Mouse (Mus musculus): ENCODE data around the gene Cnp. TPM values are rescaled to one million over a fixed set of nuclear protein-coding genes. Genes with fewer than 3 reads are reported as not detected.
"Not testable (repeated sequence)": the region's sequence is repeated elsewhere in the genome, so short reads cannot be mapped to it uniquely, and the experiment has no call there.

The Cnp gene
- total RNA-seq, 2 experiments from 2014 or later, result 33.3 to 38.3 TPM

DNA sequence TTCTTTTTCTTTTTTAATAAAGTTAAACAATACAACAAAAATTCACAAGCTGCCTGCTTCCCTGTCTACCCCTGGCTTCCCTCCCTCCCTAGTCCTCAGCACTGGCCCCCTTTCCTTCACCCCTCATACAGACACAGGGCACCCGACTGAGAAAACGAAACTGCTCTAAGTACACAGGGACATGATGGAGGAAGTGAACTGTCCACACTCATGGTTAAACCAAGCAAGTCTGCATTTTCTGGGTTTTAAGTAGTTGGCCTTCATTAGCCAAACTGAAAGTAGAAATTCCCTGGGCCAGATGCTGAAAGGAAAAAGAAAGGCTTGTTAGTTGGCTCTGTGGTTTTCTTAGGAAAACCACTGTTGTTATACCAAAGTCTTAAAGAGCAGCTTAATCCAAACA, 8.1 kb downstream of the Cnp start:
- no peak for DNase-seq (ENCODE audit: low spot score in 2 of 2)

DNA sequence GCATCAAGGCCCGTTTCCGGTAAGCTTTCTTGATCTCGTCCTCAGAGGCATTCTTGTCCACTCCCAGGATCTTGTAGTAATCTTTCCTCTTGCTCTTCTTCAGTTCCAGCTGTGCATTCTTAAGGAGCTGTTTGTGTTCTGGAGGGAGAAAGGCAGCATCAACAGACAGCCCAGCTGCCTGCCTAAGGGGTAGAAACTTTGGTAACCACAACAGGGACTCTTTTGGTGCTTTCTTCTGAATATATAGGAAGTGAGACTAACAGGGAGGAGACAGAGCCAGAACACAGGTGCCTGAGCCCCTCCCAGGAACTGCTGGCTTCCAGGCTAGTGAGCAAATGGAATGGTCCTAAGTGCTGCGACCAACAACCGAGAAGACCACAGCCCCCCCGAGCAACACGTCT, 9.9 kb downstream of the Cnp start:
- DNase-seq (ENCODE audit: low spot score in 2 of 2), result no peak

DNA sequence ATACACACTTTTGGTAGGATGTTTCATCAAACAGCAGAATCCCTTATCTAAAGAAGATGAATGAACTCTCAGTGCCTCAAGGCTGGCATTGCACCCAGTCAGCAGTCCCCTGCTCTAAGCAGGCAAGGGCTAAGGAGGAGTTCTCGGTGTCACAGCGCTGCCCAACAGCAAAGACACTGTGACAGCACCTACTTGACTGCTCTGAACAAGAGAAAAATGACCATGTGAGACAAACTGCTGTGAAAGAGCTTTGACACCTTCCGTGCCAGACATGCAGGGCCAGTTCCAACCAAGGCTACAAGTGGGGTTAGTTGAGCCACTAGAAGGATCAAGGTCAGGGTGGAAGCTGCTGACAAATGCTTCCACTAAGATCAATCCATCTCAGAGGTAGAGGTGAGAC, 10.4 kb downstream of the Cnp start:
- no peak for DNase-seq (ENCODE audit: low spot score in 2 of 2)

DNA sequence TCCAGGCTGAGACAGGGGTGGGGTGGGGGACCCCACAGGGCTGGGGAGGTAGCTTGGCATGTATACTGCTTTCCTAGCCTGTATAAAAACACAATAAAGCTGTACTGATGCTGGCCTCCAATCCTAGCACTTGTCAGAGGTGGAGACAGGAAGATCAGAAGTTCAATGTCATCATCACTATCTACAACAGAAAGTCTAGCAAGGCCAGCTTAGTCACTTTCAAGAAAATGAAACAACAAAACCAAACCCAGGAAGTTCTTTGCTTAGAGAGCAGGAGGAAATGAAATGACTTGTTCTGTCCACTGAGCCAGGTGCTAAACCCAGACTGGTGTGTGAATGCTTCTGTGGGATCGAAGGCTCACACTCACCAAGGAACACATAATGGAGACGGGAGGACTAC, 13.8 kb downstream of the Cnp start:
- no peak for DNase-seq (ENCODE audit: low spot score in 2 of 2)

DNA sequence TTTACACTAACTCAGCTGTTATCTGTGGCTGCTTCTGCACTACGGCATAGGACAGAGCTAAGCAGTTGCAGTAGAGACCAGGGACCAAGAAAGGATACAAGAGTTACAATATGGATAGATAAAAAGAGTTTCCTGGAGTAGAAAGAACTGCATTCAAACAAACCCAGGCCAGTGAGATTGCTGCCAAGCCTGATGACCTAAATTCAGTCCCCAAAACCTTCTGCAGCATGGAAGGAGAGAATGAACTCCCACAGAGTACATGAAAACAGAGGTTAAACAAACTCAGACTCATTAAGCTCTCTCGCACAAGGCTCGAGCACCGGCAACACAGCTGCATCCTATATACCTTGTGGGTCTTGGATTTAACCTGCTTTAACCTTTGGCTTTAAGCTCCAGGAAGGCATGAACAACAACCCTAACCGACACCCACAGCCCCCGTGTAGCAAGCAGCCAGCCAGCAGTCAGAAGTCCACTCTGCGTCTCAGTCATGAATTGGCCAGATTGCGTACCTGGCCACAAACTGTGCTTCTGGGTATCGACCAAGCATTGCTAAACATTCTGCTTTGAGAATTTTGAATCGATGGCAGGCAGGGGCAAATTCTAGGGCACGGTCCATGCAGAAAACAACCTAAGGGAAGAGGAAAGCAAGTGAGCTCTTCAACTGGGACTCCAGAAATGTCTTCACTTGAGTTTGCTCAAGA, 17.8 kb downstream of the Cnp start:
- DNase-seq (ENCODE audit: low spot score in 2 of 2), result no peak

DNA sequence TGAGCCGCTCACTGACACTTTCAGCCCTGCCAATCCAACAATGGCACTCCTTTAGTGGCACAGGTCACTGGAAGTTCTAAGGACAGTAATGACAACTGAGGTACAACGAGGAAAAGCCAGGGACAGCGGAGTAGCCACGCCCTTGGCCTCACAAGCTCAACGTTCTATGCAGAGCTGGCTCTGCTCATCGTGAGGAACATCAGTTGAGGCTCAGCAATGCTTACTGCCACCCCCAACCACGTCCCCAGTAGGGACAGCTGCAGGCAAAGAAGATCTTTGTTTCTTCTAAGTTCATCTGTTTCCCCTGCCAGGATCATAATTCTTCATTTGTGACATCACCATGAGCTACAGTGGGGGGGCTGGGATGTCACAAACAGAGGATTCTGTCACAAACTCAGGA, 19.9 kb downstream of the Cnp start:
- DNase-seq (ENCODE audit: low spot score in 2 of 2), result no peak

DNA sequence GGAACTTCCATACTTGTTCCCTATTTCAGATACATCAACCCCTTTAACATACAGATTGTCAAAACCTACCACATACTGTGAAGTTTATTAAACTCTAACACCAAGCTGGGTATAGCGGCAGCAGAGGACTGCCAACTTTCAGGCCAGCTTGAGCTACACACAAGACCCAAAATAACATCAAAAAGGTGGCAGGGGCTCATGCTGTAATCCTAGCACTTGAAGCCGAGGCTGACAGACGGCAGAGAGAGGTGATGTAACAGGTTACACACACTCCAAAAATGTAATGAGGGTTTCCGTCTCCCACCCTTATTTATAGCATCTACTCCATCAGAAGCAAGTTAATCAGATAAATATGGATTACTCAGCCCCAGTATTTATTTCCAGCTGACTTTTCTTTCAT, 20.8 kb downstream of the Cnp start:
- DNase-seq (ENCODE audit: low spot score in 2 of 2), result no peak

DNA sequence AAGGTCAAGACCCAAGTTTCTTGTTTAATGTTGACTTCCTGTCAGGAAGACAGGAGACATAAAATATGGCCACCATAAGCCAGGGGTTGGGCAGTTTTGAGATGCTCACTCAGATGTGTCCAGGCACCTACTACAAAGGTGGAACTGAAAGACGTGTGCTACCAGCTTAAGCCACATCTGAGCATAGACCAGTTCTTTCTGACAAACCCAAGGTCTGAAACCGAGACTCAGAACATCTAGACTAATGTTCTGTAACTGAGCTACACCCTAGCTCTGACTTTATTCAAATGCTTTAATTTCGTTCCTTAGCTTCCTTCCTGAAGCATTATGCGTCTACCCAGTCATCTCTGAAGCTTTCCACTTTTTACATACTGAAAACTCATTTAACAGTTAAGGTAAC, 23.4 kb downstream of the Cnp start:
- no peak for DNase-seq (ENCODE audit: low spot score in 2 of 2)

DNA sequence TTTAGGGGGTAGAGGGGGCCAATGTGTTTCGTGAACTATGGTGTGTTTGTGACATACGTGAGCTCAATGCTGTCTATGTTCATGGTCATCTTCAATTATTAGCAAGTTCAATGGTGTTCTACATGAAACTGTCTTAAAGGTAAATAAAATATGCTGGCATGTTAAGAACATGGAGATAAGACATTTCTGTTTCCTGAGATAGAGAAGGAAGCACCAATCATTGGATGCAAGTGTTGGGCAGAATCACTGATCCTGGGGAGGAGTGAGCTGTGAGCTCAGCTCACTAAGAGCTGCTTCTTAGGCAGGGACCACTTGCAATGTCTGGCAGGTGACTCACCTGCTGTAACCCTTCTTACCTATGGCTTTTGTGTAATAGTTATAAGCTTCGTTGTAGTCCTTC, 26.7 kb downstream of the Cnp start:
- DNase-seq (ENCODE audit: low spot score in 2 of 2), result no peak

DNA sequence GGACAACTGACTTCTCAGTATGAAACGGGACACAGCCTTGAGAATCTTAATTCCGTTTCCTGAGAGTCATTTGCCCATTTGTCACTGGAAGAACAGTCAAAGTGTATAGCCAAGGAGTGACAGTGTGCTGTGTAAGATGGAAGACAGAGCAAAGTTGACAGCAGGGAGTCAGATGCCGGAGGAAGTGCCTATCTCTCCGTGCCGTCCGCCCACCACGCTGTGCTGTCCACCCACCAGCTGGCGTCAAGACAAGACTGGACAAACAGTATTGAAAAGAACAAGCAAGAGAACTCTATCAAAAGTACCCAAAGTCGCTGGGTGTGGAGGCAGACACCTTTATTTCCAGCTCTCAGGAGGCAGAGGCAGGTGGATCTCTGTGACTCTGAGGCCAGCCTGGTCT, 28.5 kb downstream of the Cnp start:
- DNase-seq (ENCODE audit: low spot score in 2 of 2), result no peak

DNA sequence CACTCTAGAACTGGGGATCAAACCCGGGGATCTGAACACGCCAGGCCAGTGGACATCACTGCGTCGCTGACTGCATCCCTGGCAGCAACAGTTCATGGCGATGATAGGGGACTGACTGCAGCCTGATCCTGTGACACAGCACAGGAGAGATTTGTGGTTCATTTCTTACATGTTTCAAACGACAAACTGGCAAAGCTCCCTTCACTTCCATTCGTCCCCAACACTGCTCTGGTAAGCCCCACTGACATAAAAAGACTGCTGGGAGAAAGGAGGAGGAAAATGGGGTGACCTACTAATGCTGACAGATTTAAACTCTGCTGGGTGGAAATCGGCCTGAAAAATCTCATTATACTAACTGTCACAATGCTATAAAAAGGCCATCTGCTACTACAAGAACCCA, 29.1 kb downstream of the Cnp start:
- no peak for DNase-seq (ENCODE audit: low spot score in 2 of 2)

DNA sequence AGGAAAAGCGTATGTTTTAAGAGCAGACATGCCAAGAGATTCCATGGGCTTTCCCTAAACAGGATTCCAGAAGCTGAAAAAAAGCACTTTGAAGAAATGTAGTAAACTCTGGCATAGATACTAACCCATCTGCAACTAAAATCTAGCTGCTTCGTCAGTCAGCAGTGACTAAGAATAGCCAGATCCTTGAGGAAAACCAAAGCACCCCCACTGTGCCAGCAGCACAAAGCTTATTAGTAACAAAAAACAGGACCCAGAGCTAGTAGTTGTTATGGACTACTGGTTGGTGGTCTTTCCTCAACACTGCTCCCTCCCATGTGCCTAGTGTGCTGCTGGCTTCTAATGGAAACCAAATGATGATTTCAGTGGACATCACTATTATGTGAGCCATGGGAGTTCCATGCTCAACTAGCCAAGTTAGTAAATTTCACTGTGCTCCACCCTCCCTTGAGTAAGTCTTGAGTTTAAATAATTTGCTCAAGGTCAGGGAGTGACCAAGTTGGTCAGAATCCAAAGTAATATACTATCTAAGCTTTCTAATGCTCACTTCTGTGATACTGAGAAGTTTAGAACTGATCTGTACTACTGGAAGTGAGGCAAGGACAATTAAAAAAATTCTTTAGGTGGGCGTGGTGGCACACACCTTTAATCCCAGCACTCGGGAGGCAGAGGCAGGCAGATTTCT, 29.8 kb downstream of the Cnp start:
- DNase-seq (ENCODE audit: low spot score in 2 of 2), result no peak

DNA sequence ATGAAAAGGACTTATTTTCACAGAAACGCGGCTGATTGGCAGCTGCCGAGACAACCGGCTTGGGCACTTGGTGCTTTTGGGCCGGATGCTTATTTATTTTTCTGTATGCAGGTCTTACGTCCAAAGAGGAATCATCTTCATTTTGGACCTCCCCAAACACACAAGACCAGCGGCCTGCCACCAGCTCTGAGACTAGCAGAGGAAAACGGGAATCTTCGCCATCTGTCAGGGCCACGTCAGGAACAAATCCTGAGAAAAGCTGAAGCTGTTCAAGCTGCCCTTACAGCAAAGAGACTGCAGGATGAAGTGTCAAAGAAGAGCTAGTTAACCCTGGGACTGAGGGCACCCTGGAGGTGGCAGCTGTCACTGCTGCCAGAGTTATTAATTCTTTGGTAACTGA, 30.7 kb downstream of the Cnp start:
- no peak for DNase-seq (ENCODE audit: low spot score in 2 of 2)

DNA sequence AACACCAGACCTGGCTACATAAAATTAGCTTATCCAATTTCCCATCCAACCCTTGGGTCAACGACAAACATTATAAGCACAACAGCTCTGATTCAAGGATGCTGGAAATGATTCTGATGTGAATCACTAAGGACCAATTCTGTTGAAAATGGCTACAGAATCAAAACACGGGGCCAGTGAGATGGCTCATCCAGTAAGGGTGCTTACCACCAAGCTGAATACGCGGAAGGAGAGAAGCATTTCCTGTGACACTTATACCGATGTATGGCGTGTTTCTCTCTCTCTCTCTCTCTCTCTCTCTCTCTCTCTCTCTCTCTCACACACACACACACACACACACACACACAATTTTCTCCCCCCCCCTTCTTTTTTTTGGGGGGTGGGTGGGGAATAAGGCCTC, 32.4 kb downstream of the Cnp start:
- no peak for DNase-seq (ENCODE audit: low spot score in 2 of 2)

DNA sequence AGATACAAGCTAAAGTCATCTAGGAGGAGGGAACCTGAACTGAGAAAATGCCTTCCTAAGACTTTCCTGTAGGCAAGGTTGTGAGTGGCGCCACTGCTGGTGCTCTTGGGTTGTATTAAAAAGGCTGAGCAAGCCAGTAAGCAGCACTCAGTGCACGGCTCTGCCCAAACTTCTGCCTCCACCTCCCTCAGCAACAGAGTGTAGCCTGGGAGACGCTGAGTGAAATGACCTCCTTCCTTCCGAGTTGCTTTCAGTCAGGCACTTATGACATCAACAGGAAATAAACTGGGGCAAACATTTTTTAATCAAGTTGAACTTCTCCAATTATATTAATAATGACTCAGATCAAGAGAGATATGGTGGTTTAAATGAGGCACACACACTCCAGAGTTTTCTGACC, 34.1 kb downstream of the Cnp start:
- DNase-seq (ENCODE audit: low spot score in 2 of 2), result no peak

DNA sequence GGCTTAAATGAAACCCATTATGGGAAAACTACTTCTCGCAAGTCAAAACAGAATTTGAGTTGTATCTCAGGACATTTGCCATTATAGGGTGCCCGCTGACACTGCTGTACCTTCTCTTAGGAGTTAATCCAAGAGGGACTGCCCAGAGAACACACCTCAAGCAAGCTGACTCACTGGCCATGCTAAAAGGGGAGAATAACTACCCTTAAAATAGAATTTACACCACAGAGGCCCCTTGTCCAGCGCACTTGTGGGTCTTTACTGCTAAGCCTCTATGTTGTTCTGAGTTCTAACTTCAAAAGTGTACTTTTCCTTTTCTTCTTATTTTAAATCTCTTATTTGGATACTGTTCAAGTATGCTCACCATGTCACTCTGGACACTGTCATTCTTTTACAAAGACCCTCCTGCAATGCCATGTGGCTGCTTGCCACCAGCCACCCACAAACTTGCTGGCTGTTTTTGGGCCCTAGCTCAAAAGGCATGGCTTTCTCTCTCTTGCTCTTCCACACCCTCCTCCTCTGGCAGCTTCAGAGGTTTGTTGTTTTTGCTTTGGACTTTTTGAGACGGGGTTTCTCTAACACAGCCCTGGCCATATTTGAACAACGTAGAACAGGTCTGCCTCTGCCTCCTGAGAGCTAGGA, 34.8 kb downstream of the Cnp start:
- DNase-seq (ENCODE audit: low spot score in 2 of 2), result no peak

DNA sequence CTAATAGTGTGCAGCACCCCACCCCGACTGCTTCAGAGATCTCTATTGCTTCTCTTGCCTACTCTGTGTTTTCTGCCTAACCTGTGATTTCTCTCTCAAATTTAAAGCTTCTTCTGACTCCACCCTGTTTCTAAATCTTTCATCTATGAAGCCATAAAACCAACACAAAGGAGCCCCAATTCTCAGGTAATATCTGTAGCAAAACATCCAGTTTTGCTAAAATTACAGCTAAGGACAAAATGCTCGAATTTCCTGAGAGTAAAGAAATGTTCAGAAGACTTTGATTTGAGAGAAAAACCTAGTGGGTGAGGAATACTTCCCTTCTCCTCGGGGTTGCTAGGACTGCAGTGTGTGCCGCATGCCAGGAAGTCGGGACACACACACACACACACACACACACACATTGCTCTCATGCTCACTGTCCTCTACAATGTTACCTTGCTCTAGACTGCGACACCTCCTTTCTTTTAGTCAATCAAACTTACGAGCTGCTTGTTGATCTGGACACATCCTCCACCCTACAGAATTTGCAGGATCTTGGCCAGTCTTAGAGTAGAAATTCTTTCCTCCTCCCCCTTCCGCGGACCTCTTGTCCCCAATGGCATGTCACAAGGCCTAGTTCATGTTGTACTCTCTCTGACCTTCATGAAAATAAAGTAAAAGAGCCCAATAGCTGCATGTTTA, 35.4 kb downstream of the Cnp start:
- no peak for DNase-seq (ENCODE audit: low spot score in 2 of 2)

DNA sequence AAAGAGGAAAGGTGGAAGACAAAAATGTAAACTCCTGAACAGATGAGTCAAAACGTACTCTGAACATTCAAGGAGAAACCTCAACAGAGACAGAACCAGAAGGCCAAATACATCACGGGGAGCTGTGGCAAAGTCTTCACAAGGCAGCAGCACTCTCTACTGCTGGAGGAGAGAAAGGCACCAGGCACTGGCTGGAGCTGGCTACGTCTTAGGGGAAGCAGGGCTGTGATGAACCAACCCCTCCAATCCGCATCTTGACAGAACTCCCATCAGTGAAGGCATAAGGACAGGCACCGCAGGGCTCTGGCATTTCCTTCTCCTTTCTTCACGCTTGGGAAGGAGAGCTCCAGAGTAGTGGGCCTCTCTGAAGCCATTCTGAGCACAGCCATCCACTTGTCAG, 36.9 kb downstream of the Cnp start:
- no peak for DNase-seq (ENCODE audit: low spot score in 2 of 2)

DNA sequence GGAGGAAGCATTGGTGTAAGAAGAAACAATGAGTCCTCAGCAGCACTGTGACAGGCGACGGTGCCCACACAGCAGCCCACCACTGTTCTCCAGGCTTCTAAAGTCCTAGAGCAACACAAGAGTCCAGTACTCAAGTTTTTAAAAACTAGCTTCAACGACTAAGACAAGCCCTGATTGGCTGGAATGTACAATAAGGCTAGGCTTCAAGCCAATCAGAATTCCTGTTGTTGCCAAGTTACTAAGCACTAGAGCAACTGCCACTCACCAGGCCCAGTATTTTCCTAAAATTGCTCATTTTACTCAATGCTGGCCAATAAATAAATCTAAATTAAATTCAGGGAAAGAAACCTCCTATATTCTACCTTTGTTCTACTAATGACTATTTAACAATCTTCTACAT, 38.5 kb downstream of the Cnp start:
- no peak for DNase-seq (ENCODE audit: low spot score in 2 of 2)

DNA sequence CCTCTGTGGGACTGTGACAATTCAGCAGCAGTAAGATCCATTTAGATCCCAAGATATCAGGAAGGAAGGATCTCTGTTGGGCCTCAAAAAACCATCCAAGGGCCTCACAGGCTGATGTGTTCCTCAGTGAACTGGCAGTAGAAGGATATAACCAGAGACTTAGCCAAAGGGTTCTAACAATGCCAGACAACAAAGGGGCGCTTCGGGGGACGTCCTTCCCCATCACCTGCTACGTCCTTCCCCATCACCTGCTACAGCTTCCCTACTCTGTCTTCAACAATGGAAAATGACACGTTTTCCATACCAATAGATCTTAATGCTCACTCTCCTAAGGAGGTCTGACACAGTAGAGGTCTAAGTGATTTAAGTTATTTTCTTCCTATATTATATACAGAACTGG, 41.6 kb downstream of the Cnp start:
- no peak for DNase-seq (ENCODE audit: low spot score in 2 of 2)

DNA sequence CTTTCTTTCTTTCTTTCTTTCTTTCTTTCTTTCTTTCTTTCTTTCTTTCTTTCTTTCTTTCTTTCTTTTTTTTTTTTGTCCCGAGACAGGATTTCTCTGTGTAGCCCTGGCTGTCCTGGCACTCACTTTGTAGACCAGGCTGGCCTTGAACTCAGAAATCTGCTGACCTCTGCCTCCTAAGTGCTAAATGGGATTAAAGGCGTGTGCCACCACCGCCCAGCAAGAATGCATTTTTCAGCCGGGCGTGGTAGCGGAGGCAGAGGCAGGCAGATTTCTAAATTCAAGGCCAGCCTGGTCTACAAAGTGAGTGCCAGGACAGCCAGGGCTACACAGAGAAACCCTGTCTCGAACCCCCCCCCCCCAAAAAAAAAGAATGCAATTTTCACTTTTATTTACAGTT, 42.1 kb downstream of the Cnp start:
- DNase-seq (ENCODE audit: low spot score in 2 of 2), result not testable (repeated sequence)

DNA sequence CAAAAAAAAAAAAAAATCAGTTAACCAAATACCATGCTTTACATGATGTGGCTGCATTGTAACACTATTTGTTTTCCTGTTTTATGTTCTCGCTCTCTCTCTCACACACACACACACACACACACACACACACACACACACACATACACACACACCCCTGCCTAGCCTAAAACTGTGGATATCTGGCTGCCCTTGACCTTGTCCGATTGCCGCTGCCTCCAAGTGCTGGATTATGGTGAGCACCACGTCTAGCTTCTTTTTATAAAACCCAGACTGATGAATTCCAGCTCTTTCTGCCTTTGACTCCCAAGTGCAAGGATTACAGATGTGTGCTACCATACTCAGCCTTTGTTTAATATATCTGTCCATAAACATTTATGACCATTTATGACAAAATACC, 42.8 kb downstream of the Cnp start:
- no peak for DNase-seq (ENCODE audit: low spot score in 2 of 2)

All from gastrocnemius, postnatal 4 days (tissue).